Mouse (Mus musculus): ENCODE measurements around the gene Ccdc184.

Ccdc184 gene

GRCm38 (mm10) chr15:98154631-98155030, 12.3 kb upstream of the Ccdc184 start:
- ATAC-seq (ENCODE audit: insufficient number of reproducible peaks, low FRiP score, low TSS enrichment) = no peak

- no peak for ATAC-seq (ENCODE audit: insufficient number of reproducible peaks, low FRiP score, low TSS enrichment)
These were observed 11.7 kb upstream of the Ccdc184 start for GRCm38 (mm10) chr15:98155272-98155671.

GRCm38 (mm10) chr15:98155944-98156343, 11.0 kb upstream of the Ccdc184 start:
- no peak for ATAC-seq (ENCODE audit: insufficient number of reproducible peaks, low FRiP score, low TSS enrichment)

- no peak for ATAC-seq (ENCODE audit: insufficient number of reproducible peaks, low FRiP score, low TSS enrichment)
These were observed 9.7 kb upstream of the Ccdc184 start for GRCm38 (mm10) chr15:98157253-98157652.

- no peak for ATAC-seq (ENCODE audit: insufficient number of reproducible peaks, low FRiP score, low TSS enrichment)
These were observed 5.7 kb upstream of the Ccdc184 start for GRCm38 (mm10) chr15:98161026-98161805.

GRCm38 (mm10) chr15:98162561-98162960, 4.4 kb upstream of the Ccdc184 start:
- ATAC-seq (ENCODE audit: insufficient number of reproducible peaks, low FRiP score, low TSS enrichment) = no peak

GRCm38 (mm10) chr15:98165525-98165924, 1.4 kb upstream of the Ccdc184 start, which contains the start of gene Asb8:
TSS of gene Asb8 (minus strand) at chr15:98165625.
- ATAC-seq (ENCODE audit: insufficient number of reproducible peaks, low FRiP score, low TSS enrichment) = no peak

GRCm38 (mm10) chr15:98167645-98168621, 975 bp downstream of the Ccdc184 start:
- ATAC-seq (ENCODE audit: insufficient number of reproducible peaks, low FRiP score, low TSS enrichment) = peak; percentile 92

GRCm38 (mm10) chr15:98168622-98169004, 1.7 kb downstream of the Ccdc184 start:
- no peak for ATAC-seq (ENCODE audit: insufficient number of reproducible peaks, low FRiP score, low TSS enrichment)

- no peak for ATAC-seq (ENCODE audit: insufficient number of reproducible peaks, low FRiP score, low TSS enrichment)
These were observed 3.4 kb downstream of the Ccdc184 start for GRCm38 (mm10) chr15:98170365-98170764.

GRCm38 (mm10) chr15:98170917-98171316, 4.0 kb downstream of the Ccdc184 start:
- ATAC-seq (ENCODE audit: insufficient number of reproducible peaks, low FRiP score, low TSS enrichment) = no peak

- no peak for ATAC-seq (ENCODE audit: insufficient number of reproducible peaks, low FRiP score, low TSS enrichment)
These were observed 5.2 kb downstream of the Ccdc184 start for GRCm38 (mm10) chr15:98172113-98172512.

- ATAC-seq (ENCODE audit: insufficient number of reproducible peaks, low FRiP score, low TSS enrichment) = no peak
These were observed 6.9 kb downstream of the Ccdc184 start for GRCm38 (mm10) chr15:98173821-98174220.

GRCm38 (mm10) chr15:98177320-98177719, 10.4 kb downstream of the Ccdc184 start:
- no peak for ATAC-seq (ENCODE audit: insufficient number of reproducible peaks, low FRiP score, low TSS enrichment)

GRCm38 (mm10) chr15:98180567-98181131, 13.7 kb downstream of the Ccdc184 start:
- 0 out of 2 replicates have a peak, but pooled peaks have one; percentile 7 for ATAC-seq (ENCODE audit: insufficient number of reproducible peaks, low FRiP score, low TSS enrichment)

- ATAC-seq (ENCODE audit: insufficient number of reproducible peaks, low FRiP score, low TSS enrichment) = peak; percentile 99
These were observed 14.3 kb downstream of the Ccdc184 start for GRCm38 (mm10) chr15:98181132-98181711.

GRCm38 (mm10) chr15:98181856-98182570, 15.1 kb downstream of the Ccdc184 start:
- no peak for ATAC-seq (ENCODE audit: insufficient number of reproducible peaks, low FRiP score, low TSS enrichment)

GRCm38 (mm10) chr15:98184456-98184855, 17.5 kb downstream of the Ccdc184 start:
- ATAC-seq (ENCODE audit: insufficient number of reproducible peaks, low FRiP score, low TSS enrichment) = no peak

- ATAC-seq (ENCODE audit: insufficient number of reproducible peaks, low FRiP score, low TSS enrichment) = no peak
These were observed 28.5 kb downstream of the Ccdc184 start, which contains the start of gene Olfr288 for GRCm38 (mm10) chr15:98195442-98195841. TSS of gene Olfr288 (minus strand) at chr15:98195542.

- ATAC-seq (ENCODE audit: insufficient number of reproducible peaks, low FRiP score, low TSS enrichment) = no peak
These were observed 42.7 kb downstream of the Ccdc184 start for GRCm38 (mm10) chr15:98209676-98210075.
